29 mouse cellular contexts compared by ENCODE assay signal in genomic region chr7:130121507-130121906, GRCm38 (mm10).
DNase-seq lines count a peak whose midpoint lies in the region; ATAC-seq and TF ChIP-seq lines count a peak whose summit lies in the region.
"Had no signal": no experiment of that assay in that cellular context is flagged by ENCODE, and none has a peak within 500 bp of the region (broad histone marks: within the 10 kb centered on the region; RNA-seq: fewer than 3 reads in every experiment).

No protein-coding gene starts in this region.

- peak overlapping the region; percentile 27; the same call in 1 of the 2 replicates for H3K27ac ChIP-seq in kidney, embryonic 15.5 days
- H3K27ac ChIP-seq in kidney, postnatal 0 days, result no peak overlapping the region
- H3K27ac ChIP-seq: embryonic facial prominence, embryonic 13.5 days; embryonic facial prominence, embryonic 15.5 days; forebrain, embryonic 10.5 days; forebrain, embryonic 12.5 days had no signal

- no peaks in the 10 kb centered on the region for H3K9me3 ChIP-seq in kidney, embryonic 15.5 days (replicated peaks)
- no peaks in the 10 kb centered on the region for H3K9me3 ChIP-seq in kidney, postnatal 0 days (replicated peaks; ENCODE audit: low read length)
- H3K9me3 ChIP-seq: embryonic facial prominence, embryonic 13.5 days; embryonic facial prominence, embryonic 15.5 days; forebrain, embryonic 10.5 days; forebrain, embryonic 12.5 days had no signal

- ATAC-seq in kidney, embryonic 15.5 days (replicated peaks; ENCODE audit: low FRiP score), result peak; percentile 63; the same call in 1 of the 2 replicates
- no peak for ATAC-seq in kidney, postnatal 0 days (replicated peaks; ENCODE audit: low FRiP score, low read depth)
- ATAC-seq: activated CD4-positive, CD25-positive, alpha-beta regulatory T cell, adult 4 months; CD4-positive, CD25-positive, alpha-beta regulatory T cell, adult 4 months; forebrain, embryonic 14.5 days; Patski had no signal

- no peak overlapping the region for H3K4me2 ChIP-seq in kidney, embryonic 15.5 days
- H3K4me2 ChIP-seq in kidney, postnatal 0 days (ENCODE audit: low read length), result no peak overlapping the region
- H3K4me2 ChIP-seq: embryonic facial prominence, embryonic 13.5 days; embryonic facial prominence, embryonic 15.5 days; forebrain, embryonic 12.5 days had no signal

- H3K27me3 ChIP-seq in kidney, embryonic 15.5 days, result no peaks in the 10 kb centered on the region
- H3K27me3 ChIP-seq in kidney, postnatal 0 days (ENCODE audit: insufficient read depth, low read length), result no peaks in the 10 kb centered on the region
- H3K27me3 ChIP-seq: embryonic facial prominence, embryonic 13.5 days; embryonic facial prominence, embryonic 15.5 days; Patski had no signal

- WGBS in kidney, embryonic 15.5 days, result 8% methylated on average over 2 of the region's 2 CpGs
- WGBS in kidney, postnatal 0 days, result 7% methylated on average over 2 of the region's 2 CpGs

- no peak overlapping the region for H3K9ac ChIP-seq in kidney, embryonic 15.5 days
- H3K9ac ChIP-seq in kidney, postnatal 0 days (ENCODE audit: low read depth, low read length), result no peak overlapping the region
- H3K9ac ChIP-seq: embryonic facial prominence, embryonic 13.5 days; embryonic facial prominence, embryonic 15.5 days; forebrain, embryonic 12.5 days had no signal

- peaks cover 39% of the 10 kb centered on the region for H3K4me1 ChIP-seq in kidney, embryonic 15.5 days
- 0 out of 2 replicates have a peak, but pooled peaks cover 9% of the 10 kb centered on the region for H3K4me1 ChIP-seq in kidney, postnatal 0 days (replicated peaks; ENCODE audit: insufficient read depth, low read length)

- peak; percentile 57 for DNase-seq in heart, adult 11 months
- DNase-seq in heart, adult 8-10 months (ENCODE audit: low spot score), result no peak
- no peak for DNase-seq in kidney, adult 18-20 months
- DNase-seq in kidney, postnatal 0 days (ENCODE audit: low spot score), result peak; percentile 54
- DNase-seq in kidney, postnatal 10 days, result no peak
- peak; percentile 4 for DNase-seq in right cerebral cortex, adult 18-20 months
- no peak for DNase-seq in right cerebral cortex, postnatal 14 days
- DNase-seq: adrenal gland, adult 8-10 months; adrenal gland, postnatal 14 days; adrenal gland, postnatal 36 days; B cell, adult 2 months; cerebellum, adult 11 months; cerebellum, adult 18-20 months; cerebellum, adult 8-10 months; cerebellum, adult 9-11 months; cerebellum, postnatal 14 days; cerebellum, postnatal 36 days; embryo, embryonic 11 days had no signal

- TF ChIP-seq CTCF in kidney, postnatal 0 days (IDR thresholded peaks at IDR 0.05; ENCODE audit: low read depth), result no peak

- no peaks in the 10 kb centered on the region for H3K36me3 ChIP-seq in kidney, embryonic 15.5 days
- H3K36me3 ChIP-seq in kidney, postnatal 0 days (ENCODE audit: insufficient read depth, low read length), result no peaks in the 10 kb centered on the region
- H3K36me3 ChIP-seq: embryonic facial prominence, embryonic 13.5 days; embryonic facial prominence, embryonic 15.5 days; forebrain, embryonic 10.5 days; forebrain, embryonic 12.5 days; G1E had no signal

- no peak overlapping the region for H3K4me3 ChIP-seq in kidney, embryonic 15.5 days (replicated peaks)
- no peak overlapping the region for H3K4me3 ChIP-seq in kidney, postnatal 0 days (replicated peaks; ENCODE audit: low read depth, low read length)
- H3K4me3 ChIP-seq: embryonic facial prominence, embryonic 13.5 days; embryonic facial prominence, embryonic 15.5 days; erythroblast, embryonic 14.5 days; forebrain, embryonic 10.5 days; forebrain, embryonic 12.5 days had no signal

Comparison
In these comparisons a context has a peak if more than half of its experiments do, and no peak if none do; other contexts are left out.
1. DNase-seq: peak in heart, adult 11 months (single experiment), kidney, postnatal 0 days (single experiment) and right cerebral cortex, adult 18-20 months (single experiment); none in heart, adult 8-10 months (single experiment), kidney, adult 18-20 months (single experiment), kidney, postnatal 10 days (single experiment) and right cerebral cortex, postnatal 14 days (single experiment).